Mouse (Mus musculus): ENCODE measurements around the gene Wnk1. TPM values are rescaled to one million over a fixed set of nuclear protein-coding genes. Genes with fewer than 3 reads are reported as not detected.
"Not testable (repeated sequence)": the region's sequence is repeated elsewhere in the genome, so short reads cannot be mapped to it uniquely, and the experiment has no call there.

Wnk1 gene
- total RNA-seq (2015; ENCODE audit: low replicate concordance) (1,533 and 1,561 TPM in 2 replicates), total RNA-seq (2017; ENCODE audit: low replicate concordance) (1,721 and 1,769 TPM in 2 replicates)

- ATAC-seq (replicated peaks; ENCODE audit: low FRiP score, poor library complexity, severe bottlenecking) = peak; percentile 76
Observed at GRCm38 (mm10) chr6:120038366-120039255, at the start of gene Wnk1. Wnk1 (minus strand) TSS chr6:120038672.

GRCm38 (mm10) chr6:120087041-120087440 lies 48.6 kb upstream of the Wnk1 start:
- ATAC-seq (replicated peaks; ENCODE audit: low FRiP score, poor library complexity, severe bottlenecking) = not testable (repeated sequence)

GRCm38 (mm10) chr6:120085832-120086231 lies 47.4 kb upstream of the Wnk1 start:
- ATAC-seq (replicated peaks; ENCODE audit: low FRiP score, poor library complexity, severe bottlenecking) = no peak

- no peak for ATAC-seq (replicated peaks; ENCODE audit: low FRiP score, poor library complexity, severe bottlenecking)
Observed at GRCm38 (mm10) chr6:120084983-120085382, 46.5 kb upstream of the Wnk1 start.

- no peak for ATAC-seq (replicated peaks; ENCODE audit: low FRiP score, poor library complexity, severe bottlenecking)
Observed at GRCm38 (mm10) chr6:120083442-120083841, 45.0 kb upstream of the Wnk1 start.

GRCm38 (mm10) chr6:120082951-120083411 lies 44.5 kb upstream of the Wnk1 start:
- ATAC-seq (replicated peaks; ENCODE audit: low FRiP score, poor library complexity, severe bottlenecking) = no peak

GRCm38 (mm10) chr6:120082251-120082950 lies 43.9 kb upstream of the Wnk1 start:
- no peak for ATAC-seq (replicated peaks; ENCODE audit: low FRiP score, poor library complexity, severe bottlenecking)

GRCm38 (mm10) chr6:120081516-120081915 lies 43.0 kb upstream of the Wnk1 start:
- no peak for ATAC-seq (replicated peaks; ENCODE audit: low FRiP score, poor library complexity, severe bottlenecking)

- ATAC-seq (replicated peaks; ENCODE audit: low FRiP score, poor library complexity, severe bottlenecking) = no peak
Observed at GRCm38 (mm10) chr6:120079547-120079946, 41.1 kb upstream of the Wnk1 start.

GRCm38 (mm10) chr6:120076619-120077450 lies 38.4 kb upstream of the Wnk1 start:
- ATAC-seq (replicated peaks; ENCODE audit: low FRiP score, poor library complexity, severe bottlenecking) = peak; percentile 95

- ATAC-seq (replicated peaks; ENCODE audit: low FRiP score, poor library complexity, severe bottlenecking) = no peak
Observed at GRCm38 (mm10) chr6:120072630-120073029, 34.2 kb upstream of the Wnk1 start.

GRCm38 (mm10) chr6:120069546-120069945 lies 31.1 kb upstream of the Wnk1 start:
- no peak for ATAC-seq (replicated peaks; ENCODE audit: low FRiP score, poor library complexity, severe bottlenecking)

- no peak for ATAC-seq (replicated peaks; ENCODE audit: low FRiP score, poor library complexity, severe bottlenecking)
Observed at GRCm38 (mm10) chr6:120065552-120066177, 27.2 kb upstream of the Wnk1 start.

GRCm38 (mm10) chr6:120064627-120065026 lies 26.2 kb upstream of the Wnk1 start:
- ATAC-seq (replicated peaks; ENCODE audit: low FRiP score, poor library complexity, severe bottlenecking) = 0 out of 2 replicates have a peak, but pooled peaks have one; percentile 10

GRCm38 (mm10) chr6:120062934-120063333 lies 24.5 kb upstream of the Wnk1 start:
- no peak for ATAC-seq (replicated peaks; ENCODE audit: low FRiP score, poor library complexity, severe bottlenecking)

- ATAC-seq (replicated peaks; ENCODE audit: low FRiP score, poor library complexity, severe bottlenecking) = no peak
Observed at GRCm38 (mm10) chr6:120055666-120056540, 17.4 kb upstream of the Wnk1 start.

GRCm38 (mm10) chr6:120054412-120054811 lies 15.9 kb upstream of the Wnk1 start:
- ATAC-seq (replicated peaks; ENCODE audit: low FRiP score, poor library complexity, severe bottlenecking) = no peak

GRCm38 (mm10) chr6:120047705-120048292 lies 9.3 kb upstream of the Wnk1 start:
- no peak for ATAC-seq (replicated peaks; ENCODE audit: low FRiP score, poor library complexity, severe bottlenecking)
